Mouse (Mus musculus) MN1 (cell line): ENCODE data around the gene Kcnma1.
A peak's percentile ranks its signal among the peaks of the same experiment; 100 is the strongest.

Source experiments
- DNase-seq: peaks from one replicate; pipeline ENCODE4 v3.0.0-alpha.2; 2016; ENCODE audit warnings: low spot score

Kcnma1 gene

GRCm38 (mm10) chr14:24014391-24014790 is at the start of gene Kcnma1:
Gene Kcnma1, minus strand, starts transcription at chr14:24014491.
- no peak for DNase-seq

- DNase-seq, result no peak
These were observed 45.5 kb upstream of the Kcnma1 start for GRCm38 (mm10) chr14:24059747-24060146.

GRCm38 (mm10) chr14:24059287-24059686 is 45.0 kb upstream of the Kcnma1 start:
- no peak for DNase-seq

GRCm38 (mm10) chr14:24051821-24052220 is 37.5 kb upstream of the Kcnma1 start:
- no peak for DNase-seq

GRCm38 (mm10) chr14:24036609-24037008 is 22.3 kb upstream of the Kcnma1 start:
- DNase-seq, result no peak

DNA sequence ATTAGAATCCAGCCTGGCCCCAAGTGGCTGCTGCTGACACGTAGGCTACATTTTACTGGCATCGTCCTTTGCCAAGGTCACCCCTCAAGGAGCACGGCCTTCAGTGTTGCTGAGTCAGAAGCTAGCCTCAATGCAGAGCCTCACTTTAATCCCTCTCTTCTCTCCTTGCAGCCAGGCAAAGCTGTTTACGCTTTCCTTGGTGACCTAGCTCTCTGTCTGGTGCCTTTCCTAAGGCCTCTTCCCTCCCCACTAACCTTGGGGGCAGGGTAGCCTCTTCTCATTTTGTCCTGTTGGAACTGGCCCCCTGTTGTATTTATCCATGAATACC is 21.9 kb upstream of the Kcnma1 start:
- no peak for DNase-seq

GRCm38 (mm10) chr14:24035486-24036207 is 21.4 kb upstream of the Kcnma1 start:
- DNase-seq, result no peak

- DNase-seq, result no peak
These were observed 18.6 kb upstream of the Kcnma1 start for GRCm38 (mm10) chr14:24032876-24033389.

GRCm38 (mm10) chr14:24032201-24032600 is 17.9 kb upstream of the Kcnma1 start:
- no peak for DNase-seq

DNA sequence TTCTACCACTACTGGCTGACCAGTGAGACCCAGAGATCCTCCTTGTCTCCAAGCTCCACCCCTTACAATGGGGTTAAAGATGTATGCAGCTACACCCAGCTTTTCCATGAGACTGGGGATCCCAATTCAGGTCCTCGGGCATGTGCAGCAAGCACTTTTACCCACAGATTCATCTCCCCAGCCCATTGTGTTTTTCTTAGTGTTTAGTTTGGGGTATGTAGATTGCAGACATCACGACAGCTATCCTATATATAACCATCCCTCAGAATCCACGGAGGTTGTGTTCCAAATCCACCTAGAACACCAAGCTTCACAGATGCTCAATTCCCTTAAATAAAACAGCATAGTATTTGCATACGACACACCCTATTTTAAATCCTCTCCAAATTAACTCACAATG is 6.4 kb upstream of the Kcnma1 start:
- DNase-seq, result no peak

DNA sequence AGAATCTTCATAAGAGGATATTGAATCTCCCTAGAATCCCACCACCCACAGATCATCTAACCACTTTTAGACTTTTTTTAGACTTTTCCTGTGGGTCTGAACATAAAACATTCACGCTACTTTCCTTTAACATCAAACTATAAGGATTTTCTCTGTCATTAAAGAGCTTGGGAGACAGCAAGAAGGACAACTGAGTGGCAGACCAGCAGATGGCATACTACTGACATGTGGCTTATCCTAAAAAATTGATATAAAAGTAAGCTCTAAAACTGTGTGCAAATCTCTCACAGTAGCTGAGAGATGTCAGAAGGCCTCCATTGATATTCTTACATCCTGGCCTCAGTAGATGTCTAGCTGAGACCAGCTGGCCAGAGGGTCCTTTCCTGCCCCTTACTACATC is 4.3 kb downstream of the Kcnma1 start:
- no peak for DNase-seq

DNA sequence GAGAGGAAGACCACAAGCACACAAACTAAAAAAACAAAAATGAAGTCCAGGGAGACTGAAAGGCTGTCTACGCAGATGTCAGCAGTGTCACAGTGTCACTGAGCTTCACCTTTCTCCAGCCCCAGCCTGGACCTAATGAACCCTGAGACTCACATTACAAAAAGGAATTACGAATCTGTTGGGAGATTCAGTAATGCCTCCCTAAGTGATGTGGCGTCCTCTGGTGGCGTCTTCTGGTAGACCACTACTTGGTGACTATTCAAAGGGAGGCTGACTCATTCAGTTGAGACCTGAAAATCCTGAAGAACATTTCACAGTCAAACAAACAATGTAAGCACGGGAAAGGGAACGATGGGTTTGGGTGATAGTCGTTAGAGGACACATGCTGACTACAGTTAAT is 6.0 kb downstream of the Kcnma1 start:
- peak; percentile 14 for DNase-seq

DNA sequence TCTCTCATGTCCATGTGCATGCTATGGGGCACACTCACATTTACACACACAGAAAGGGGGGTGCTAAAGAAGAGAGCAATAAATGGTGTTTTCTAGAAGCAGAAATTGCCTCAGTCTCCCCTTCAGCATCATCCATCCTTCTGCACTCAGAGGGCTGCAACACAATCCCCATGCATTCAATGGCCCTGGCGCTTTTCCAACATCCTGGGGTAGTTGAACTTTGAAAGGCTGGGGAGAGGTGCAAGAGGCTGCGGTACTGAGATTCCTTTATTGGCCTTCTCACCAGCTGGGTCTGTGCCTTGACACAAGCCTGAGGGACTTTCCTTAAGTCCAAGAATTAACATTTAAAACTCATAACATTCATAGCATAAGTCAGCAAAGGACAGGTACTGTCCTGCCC is 8.0 kb downstream of the Kcnma1 start:
- DNase-seq, result no peak

- no peak for DNase-seq
These were observed 9.6 kb downstream of the Kcnma1 start for GRCm38 (mm10) chr14:24004471-24005271.

- DNase-seq, result no peak
These were observed 10.6 kb downstream of the Kcnma1 start for GRCm38 (mm10) chr14:24003450-24004381.

DNA sequence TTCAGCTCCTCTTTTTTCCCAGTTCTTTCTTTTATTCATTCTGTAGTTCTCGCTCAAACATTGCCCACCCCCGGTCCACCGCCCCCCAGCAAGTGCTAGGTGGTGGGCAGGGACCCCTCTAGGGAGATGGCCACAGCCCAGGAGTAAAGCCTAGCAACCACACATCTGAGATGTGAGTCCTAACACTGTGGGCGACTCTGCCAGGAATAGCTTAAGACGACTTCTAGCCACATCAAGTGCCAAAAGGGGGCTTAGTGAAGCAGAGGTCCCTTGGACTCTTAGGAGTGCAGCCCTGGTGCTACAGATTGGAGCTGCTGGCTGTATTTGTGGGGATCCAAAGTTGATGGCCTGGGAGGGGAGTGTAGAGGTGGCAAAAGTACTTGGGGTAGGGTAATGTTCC is 11.6 kb downstream of the Kcnma1 start:
- DNase-seq, result no peak

- no peak for DNase-seq
These were observed 16.4 kb downstream of the Kcnma1 start for GRCm38 (mm10) chr14:23997912-23998311.

DNA sequence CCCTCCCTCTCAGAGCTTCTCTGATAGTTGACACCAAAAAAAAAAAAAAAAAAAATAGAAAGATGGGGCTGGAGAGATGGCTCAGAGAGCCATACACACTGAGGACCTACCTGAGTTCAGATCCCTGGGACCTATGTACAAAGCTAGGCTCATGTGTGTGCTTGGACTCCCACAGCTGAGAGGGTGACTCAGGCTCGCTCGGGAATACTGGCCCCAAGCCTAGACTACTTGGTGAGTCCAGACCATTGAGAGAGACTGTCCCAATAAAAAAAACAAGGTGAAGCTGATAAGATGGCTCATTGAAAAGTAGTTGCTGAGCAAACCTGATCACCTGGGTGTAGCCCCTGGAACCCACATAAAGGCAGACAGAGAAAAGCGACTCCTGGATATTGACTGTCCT is 18.5 kb downstream of the Kcnma1 start:
- DNase-seq, result no peak

GRCm38 (mm10) chr14:23990871-23991270 is 23.4 kb downstream of the Kcnma1 start:
- no peak for DNase-seq

DNA sequence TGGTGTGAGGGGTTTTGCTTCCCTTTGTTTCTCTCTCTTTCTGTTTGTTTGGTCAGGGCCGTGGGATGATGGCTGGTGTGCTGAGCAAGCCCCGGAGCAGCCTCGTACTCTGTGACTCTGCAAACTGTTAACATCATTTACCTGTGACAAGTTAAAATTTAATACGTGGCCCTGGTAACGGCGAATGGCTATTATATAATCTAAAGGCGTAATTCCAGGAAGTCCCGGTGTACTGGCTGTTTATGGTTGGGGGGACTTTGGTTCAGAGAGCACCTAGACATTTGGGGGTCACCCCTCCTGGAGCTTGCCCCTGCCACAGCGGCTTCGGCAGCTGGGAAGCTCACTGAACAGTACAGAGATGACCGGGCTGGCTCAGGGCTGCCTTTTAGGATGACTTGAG is 24.6 kb downstream of the Kcnma1 start:
- DNase-seq, result no peak

DNA sequence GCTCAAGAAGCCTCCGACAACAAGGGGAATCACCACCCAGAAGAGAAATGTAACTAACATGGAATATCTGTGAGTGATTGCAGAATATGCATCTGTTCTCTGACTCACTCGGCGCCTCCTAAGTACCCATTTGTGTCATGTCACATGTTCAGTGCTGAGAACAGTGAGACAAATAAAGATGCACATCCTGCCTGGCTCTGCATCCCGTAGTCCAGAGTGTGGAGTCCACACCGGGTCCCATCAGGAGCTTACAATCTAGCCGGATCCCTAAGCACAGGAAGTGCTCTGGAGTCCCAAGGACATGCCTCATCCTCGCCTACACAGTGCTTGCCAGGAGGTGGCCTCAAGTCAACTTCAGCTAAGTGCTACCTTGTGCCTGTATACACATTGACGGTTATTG is 32.1 kb downstream of the Kcnma1 start:
- no peak for DNase-seq

- DNase-seq, result no peak
These were observed 39.6 kb downstream of the Kcnma1 start for GRCm38 (mm10) chr14:23974685-23975084.
